Mouse (Mus musculus) gastrocnemius, adult 2 months (tissue): Measurements from ENCODE around the gene Nipal3. TPM values are rescaled to one million over a fixed set of nuclear protein-coding genes. Genes with fewer than 3 reads are reported as not detected.

Source experiments
- DNase-seq: peaks from one replicate; pipeline ENCODE4 v3.0.0; 2022
- H3K27ac ChIP-seq: fragments of 200-600 bp; 2 replicates; pipeline ENCODE4 v1.8.1; 2022; ENCODE audit warnings: mild to moderate bottlenecking
- H3K4me3 ChIP-seq: fragments of 200-600 bp; 2 replicates; pipeline ENCODE4 v1.8.1; 2022; ENCODE audit warnings: mild to moderate bottlenecking, moderate library complexity
- CTCF ChIP-seq: fragments of 200-600 bp; IDR thresholded peaks from 2 replicates; pipeline ENCODE4 v1.8.1; 2022; ENCODE audit warnings: antibody characterized with exemption, mild to moderate bottlenecking, moderate library complexity
- intact Hi-C: fragments of 180-260 bp; cut with DNase I; formaldehyde crosslinking; loops from one replicate; pipeline ENCODE4 v1.15.1; 2025
- long read RNA-seq, 2 experiments: library from polyadenylated mRNA; stranded (forward); transcript quantifications; one replicate each; pipeline ENCODE4 v2.0.0; 2021
- total RNA-seq, 2 experiments: library from RNA; stranded (reverse); gene quantifications; 2 replicates each; pipeline ENCODE4 v1.2.3; 2021

The Nipal3 gene
- 10 to 100 TPM; 17.3 to 18.4 TPM for total RNA-seq
- long read RNA-seq, experiment 1, full-length matches to known transcripts = 3 of 6 reads
- long read RNA-seq, experiment 1, partial matches to known transcripts = 0 of 6 reads
- long read RNA-seq, experiment 1, other reads (novel, unspliced or antisense) = 3 of 6 reads
- long read RNA-seq, experiment 2, full-length matches to known transcripts = 2 of 12 reads
- long read RNA-seq, experiment 2, partial matches to known transcripts = 0 of 12 reads
- long read RNA-seq, experiment 2, other reads (novel, unspliced or antisense) = 10 of 12 reads

DNA sequence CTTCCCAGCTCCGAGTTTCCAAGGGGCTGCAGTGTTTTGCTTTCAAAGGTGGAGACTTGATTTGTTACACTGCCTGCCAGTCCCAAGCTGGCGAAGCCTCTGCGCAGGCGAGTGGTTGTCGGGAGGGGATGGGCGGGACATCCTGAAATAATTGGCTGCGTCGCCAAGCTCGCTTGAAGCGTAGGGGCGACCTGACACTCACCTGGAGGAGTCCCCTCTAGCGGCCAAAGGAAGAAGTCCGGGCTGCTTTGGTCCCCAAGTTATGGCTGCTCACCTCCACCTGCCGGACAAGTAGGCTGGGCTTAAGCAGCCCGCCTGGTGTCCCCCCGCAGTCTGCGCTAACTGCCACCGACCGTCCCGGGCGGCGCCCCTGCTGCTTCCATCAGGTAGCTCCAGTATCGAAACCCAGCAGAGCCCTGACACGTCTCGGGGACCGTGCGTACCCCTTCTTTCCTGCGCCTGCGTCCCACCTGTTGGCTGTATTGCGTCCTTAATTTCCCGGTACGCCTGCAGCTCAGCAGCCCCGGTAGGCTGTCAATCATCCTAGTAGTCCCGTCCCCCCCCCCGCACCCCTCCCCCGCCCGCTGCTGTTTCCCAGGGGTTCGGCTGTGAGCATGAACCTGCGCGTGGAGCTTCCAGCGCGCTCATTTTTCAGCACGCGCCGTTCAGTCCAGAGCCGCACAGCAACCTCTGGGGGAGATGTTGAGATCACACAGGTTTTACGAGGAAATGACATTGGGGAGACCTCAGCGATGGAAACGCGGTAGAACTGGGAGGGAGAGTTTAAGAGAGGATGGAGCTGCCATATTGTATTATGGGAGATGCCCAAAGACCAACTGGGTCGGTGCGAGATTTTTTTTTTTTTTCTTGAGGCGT is at the start of gene Nipal3, which contains the start of gene Stpg1:
Nipal3 (minus strand) TSS at position 518 of the 876 bp plus-strand sequence.
Stpg1 (plus strand) TSS at position 270 of the 876 bp plus-strand sequence.
- Histone ChIP-seq H3K4me3 (peak within 1 kb of the TSS; percentile 91), H3K27ac (peak within 1 kb of the TSS; percentile 87)
- peak; percentile 74 for TF ChIP-seq CTCF
- DNase-seq = peak; percentile 94
- intact Hi-C loops = loop anchor here (2.0 kb wide), 1 partner anchor 60 kb away; no protein-coding TSS in a partner anchor

DNA sequence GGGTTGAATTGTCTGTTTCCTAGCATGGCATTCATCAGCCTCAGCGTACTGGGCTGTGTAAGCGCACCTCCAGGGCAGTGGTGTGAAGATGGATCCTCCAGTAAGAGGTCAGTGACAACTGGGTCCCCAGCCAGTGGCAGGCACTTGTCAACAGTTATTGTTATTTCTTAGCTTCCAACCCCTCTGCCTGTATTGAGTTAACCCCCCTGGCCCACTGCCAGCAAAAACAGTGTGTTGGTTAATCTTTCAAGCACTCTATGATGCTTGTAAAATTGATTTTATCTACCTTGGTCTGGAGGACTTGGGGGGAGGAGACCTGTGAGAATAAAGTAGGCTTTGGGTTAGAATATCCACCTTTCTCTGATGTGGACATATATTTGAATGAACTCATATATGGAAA is 49.4 kb upstream of the Nipal3 start:
- DNase-seq = no peak
- Histone ChIP-seq H3K4me3 (no peak overlapping the region), H3K27ac (no peak overlapping the region)
- intact Hi-C loops = no loop called here
- no peak for TF ChIP-seq CTCF

DNA sequence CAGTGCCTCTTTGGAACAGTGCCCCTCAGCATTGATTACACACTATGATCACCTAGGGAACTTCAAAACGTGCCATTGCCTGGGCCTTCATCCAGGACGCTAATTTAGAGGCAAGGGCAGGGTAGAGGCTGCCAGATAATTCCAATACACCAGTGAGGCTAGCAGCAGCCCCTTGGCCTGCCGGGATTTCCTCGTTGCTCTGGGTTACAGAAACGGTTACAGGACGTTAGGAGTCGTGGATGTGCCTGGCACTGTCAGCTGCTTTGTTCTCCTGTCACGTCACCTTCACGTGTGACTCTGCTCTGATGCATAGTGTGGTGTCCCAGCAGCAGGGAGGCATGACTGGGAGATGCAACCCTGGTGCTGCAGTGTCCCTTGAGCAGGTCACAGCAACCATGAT is 45.2 kb upstream of the Nipal3 start:
- no peak for TF ChIP-seq CTCF
- no peak for DNase-seq
- no peak overlapping the region for H3K27ac ChIP-seq
- intact Hi-C loops = no loop called here
- H3K4me3 ChIP-seq = no peak overlapping the region

DNA sequence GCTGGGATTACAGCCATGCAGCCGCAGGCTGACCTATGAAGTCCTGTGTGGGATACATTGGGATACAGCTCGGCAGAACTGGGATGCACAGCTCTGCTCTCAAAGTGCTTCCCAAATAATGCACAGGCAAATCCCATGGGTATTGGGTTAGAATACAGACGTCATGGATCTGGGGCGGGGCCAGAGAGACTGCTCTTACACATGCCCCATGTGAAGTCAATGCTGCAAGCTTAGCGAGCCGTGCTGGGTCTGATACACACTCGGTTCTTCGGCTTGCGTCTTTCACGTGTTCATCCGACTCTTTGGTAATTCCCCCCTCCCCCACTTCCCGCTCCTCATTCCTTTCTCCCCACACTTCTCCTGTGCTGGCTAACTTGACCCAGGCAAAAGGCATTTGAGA is 44.2 kb upstream of the Nipal3 start:
- DNase-seq = no peak
- intact Hi-C loops = no loop called here
- Histone ChIP-seq H3K4me3 (no peak overlapping the region), H3K27ac (no peak overlapping the region)
- no peak for TF ChIP-seq CTCF

DNA sequence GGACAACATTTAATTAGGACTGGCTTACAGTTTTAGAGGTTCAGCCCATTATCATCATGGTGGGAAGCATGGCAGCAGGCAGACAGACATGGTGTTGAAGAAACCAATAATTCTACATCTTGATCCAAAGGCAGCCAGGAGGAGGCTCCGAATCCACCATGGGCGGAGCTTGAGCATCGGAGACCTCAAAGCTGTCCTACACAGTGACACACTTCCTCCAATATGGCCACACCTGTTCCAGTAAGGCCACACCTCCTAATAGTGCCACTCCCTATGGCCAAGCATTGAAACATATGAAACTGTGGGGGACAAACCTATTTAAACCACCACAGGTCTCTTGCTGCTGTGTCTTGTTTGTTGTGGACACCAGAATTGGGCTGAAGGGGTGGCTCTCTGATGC is 40.2 kb upstream of the Nipal3 start:
- H3K4me3 ChIP-seq = no peak overlapping the region
- no peak for DNase-seq
- intact Hi-C loops = no loop called here
- H3K27ac ChIP-seq = no peak overlapping the region
- TF ChIP-seq CTCF = no peak

DNA sequence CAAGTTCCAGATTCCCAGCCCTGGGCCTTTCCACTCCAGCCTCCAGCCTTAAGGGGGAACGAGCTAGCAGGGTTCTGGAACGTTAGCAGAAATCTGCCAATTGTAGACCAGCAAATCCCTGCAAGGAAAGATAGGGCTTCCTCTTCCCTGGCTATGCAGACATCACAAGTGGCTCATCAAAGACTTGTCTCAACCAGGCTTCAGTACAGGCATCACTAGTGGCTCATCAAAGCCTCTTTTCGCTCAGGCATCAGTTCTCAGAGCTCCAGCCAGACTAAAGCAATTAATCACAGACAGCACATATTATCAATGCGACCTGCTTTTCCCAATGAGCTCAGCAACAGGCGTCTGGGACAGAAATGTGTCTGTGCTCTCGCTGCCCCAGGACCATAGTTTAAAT is 38.2 kb upstream of the Nipal3 start:
- no peak for DNase-seq
- no peak overlapping the region for H3K4me3 ChIP-seq
- no peak overlapping the region for H3K27ac ChIP-seq
- intact Hi-C loops = no loop called here
- no peak for TF ChIP-seq CTCF

DNA sequence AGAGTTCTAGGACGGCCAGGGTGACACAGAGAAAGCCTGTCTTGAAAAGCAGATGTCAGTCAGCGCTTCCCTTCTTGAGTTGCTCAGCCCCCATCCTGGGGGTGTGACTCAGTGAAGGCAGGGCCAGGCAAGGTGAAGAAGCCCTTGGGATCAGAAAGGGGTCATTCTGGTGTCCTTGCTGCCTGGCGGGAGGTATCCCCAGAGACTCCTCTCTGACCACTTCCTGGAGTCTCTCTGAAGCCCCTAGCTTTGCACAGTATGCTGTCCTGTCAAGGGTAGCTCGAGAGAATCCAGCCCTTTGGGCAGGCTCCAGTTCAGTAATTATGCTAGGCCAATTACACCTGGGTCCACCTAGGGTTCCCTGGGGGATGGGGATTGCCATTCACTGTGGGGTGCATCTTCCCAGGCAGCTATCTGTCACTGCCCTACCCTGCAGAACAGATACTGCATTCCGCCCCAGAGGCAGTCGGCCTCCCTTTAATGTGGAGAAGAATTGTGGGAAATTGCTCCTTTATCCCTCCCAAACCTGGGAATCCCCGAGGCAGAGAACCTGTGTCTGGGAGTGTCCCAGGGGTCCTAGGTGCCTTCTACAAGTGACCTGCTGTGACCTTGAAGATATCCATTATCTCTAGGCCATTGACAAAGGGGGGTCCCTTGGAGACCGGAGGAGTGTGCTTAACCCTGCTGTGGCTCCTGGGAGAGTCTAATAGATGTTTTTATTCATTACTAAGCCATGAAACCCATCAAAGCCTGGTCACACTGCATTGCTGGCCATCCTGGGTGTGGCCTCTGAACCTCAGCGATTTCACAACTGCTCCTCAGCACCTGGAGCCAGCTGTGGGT is 37.2 kb upstream of the Nipal3 start:
- intact Hi-C loops = no loop called here
- TF ChIP-seq CTCF = no peak
- no peak overlapping the region for H3K4me3 ChIP-seq
- DNase-seq = no peak
- H3K27ac ChIP-seq = no peak overlapping the region

DNA sequence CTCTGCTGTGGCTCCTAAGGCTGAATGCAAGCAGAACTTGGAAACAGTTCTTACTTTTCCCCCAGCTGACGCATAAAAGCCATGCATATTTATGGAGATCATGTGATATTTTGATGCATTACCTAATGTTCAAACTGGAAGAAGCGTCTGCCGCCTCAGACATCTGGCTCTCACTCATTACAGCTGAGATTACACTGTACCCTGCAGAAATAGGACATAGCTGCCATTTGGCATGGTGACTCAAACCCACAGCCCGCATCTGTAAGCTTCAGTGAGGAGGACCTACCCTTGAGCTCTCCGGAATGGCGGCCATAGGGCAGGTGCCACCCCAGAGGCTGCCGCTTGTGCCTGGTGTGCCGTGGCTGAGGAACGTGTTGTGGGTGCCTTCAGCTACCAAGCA is 36.4 kb upstream of the Nipal3 start:
- TF ChIP-seq CTCF = no peak
- Histone ChIP-seq H3K27ac (no peak overlapping the region), H3K4me3 (no peak overlapping the region)
- intact Hi-C loops = no loop called here
- DNase-seq = no peak

DNA sequence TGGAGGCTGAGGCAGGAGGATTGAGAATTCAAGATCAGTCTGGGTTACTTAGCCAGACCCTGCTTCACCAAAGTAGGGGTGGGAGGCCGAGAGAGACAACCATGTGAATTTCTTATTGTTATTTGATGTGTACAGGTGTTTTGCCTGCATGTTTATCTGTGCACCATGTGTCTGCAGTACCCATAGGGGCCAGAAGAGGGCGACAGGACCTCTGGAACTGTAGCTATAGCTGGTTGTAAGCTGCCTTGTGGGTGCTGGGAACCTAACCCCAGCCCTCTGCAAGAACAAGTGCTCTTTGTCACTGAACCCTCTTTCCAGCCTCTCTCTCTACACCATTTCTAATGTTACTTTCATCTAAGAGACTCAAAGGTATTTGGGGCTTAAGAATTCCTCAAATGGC is 35.4 kb upstream of the Nipal3 start:
- no peak overlapping the region for H3K27ac ChIP-seq
- no peak for DNase-seq
- intact Hi-C loops = no loop called here
- no peak overlapping the region for H3K4me3 ChIP-seq
- TF ChIP-seq CTCF = peak; percentile 33; the same call in 1 of the 2 replicates

DNA sequence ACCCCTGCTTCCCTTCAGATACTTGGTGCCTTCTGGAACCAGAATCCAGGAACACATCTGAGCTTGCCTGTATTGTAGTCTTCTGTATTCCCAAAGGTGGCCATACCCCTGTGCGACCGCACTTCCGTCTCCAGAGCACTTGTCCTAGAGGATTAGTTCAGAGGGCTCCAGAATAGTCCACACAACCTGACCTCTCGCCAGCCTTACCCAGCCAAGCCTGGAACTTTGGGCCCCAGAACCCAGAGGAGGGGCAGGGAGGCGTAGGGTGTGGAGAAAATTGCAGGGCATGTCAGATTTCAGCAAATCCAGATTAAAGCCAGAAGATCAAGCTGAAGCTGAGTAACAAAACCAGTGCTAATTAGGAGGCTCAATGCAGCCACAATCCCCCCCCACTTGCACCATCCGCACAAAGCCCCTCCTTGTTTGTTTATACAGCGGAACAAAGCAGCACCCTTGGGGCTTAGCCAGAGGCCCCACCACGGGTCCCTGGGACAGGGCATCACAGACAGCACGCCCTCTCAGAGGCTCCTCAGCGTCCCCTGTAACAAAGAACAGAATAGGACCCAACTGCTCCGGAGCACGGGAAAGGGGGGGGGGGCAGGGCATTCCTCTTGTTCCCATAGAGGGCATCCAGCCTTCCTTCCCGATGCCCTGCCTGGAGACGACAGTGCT is 31.3 kb upstream of the Nipal3 start:
- intact Hi-C loops = no loop called here
- no peak overlapping the region for H3K4me3 ChIP-seq
- no peak overlapping the region for H3K27ac ChIP-seq
- TF ChIP-seq CTCF = no peak
- DNase-seq = peak; percentile 2

DNA sequence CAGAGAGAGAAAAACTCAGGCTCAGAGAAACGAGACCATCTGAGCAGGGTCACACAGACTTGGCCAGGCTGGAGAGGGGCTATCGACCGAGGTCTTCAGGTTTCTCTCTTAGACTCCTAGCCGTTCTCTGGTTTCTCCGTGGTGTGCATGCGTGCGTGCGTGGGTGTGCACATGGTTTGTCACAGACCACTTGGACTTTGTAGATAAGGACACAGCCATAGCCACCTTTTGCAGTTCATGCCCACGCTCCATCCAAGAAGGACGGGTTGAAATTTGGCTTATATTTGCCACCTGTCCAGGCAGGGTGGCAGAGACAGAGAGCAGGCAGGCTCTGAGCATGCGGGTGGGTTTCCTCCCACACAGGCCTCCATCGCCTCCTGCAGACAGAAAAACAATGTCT is 30.2 kb upstream of the Nipal3 start:
- no peak overlapping the region for H3K4me3 ChIP-seq
- intact Hi-C loops = no loop called here
- no peak overlapping the region for H3K27ac ChIP-seq
- DNase-seq = no peak
- TF ChIP-seq CTCF = no peak

DNA sequence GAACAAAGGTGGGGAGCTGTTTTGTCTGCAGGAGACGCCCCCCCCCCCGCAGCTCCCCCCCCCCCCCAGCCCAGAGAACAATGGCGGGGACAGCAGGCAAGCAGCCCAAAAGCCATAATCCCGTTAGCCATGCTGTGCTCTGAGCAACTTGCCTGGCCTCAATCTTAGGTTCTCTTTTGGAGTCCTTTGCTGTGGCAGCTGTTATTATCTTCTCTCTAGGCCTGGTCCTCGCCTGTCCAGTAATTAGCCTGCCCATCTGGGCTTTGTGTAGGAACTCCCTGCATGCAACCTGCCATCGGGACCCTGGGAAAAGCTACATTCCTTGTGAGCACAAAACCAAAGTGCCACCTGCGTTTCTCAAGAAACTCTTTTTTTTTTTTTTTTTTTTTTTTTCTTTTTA is 29.1 kb upstream of the Nipal3 start:
- no peak overlapping the region for H3K27ac ChIP-seq
- no peak for TF ChIP-seq CTCF
- no peak for DNase-seq
- no peak overlapping the region for H3K4me3 ChIP-seq
- intact Hi-C loops = no loop called here
